Mouse (Mus musculus) hindbrain, postnatal 0 days (tissue): Measurements from ENCODE around the gene Tnip3. TPM values are rescaled to one million over a fixed set of nuclear protein-coding genes. Genes with fewer than 3 reads are reported as not detected.

Experiments
- ATAC-seq: fragments of 200-750 bp; cut with Nextera tagmentation; 2 replicates; pipeline ENCODE4 v1.8.0; 2017; ENCODE audit warnings: mild to moderate bottlenecking, moderate TSS enrichment, moderate library complexity
- DNase-seq: peaks from one replicate; pipeline ENCODE4 v3.0.0-alpha.2; 2015; ENCODE audit warnings: low spot score
- H3K27ac ChIP-seq: fragments of 300-500 bp; sonication (generic); 2 replicates; pipeline ENCODE4 v1.5.1; 2014; ENCODE audit warnings: mild to moderate bottlenecking
- H3K27me3 ChIP-seq: fragments of 300-500 bp; sonication (generic); 2 replicates; pipeline ENCODE4 v1.6.1; 2014; ENCODE audit warnings: low read length, mixed read lengths; ENCODE audit not compliant: insufficient read depth
- H3K36me3 ChIP-seq: fragments of 300-500 bp; sonication (generic); 2 replicates; pipeline ENCODE4 v1.6.1; 2014; ENCODE audit warnings: low read length, mixed read lengths; ENCODE audit not compliant: insufficient read depth
- H3K4me1 ChIP-seq: fragments of 300-500 bp; sonication (generic); 2 replicates; pipeline ENCODE4 v1.6.1; 2014; ENCODE audit warnings: antibody characterized with exemption, low read length, mixed read lengths; ENCODE audit not compliant: insufficient read depth
- H3K4me2 ChIP-seq: fragments of 300-500 bp; sonication (generic); 2 replicates; pipeline ENCODE4 v1.6.1; 2014; ENCODE audit warnings: low read depth, mild to moderate bottlenecking, low read length, moderate library complexity, mixed read lengths
- H3K4me3 ChIP-seq: fragments of 300-500 bp; sonication (generic); 2 replicates; pipeline ENCODE4 v1.5.1; 2014; ENCODE audit warnings: low read length
- H3K9ac ChIP-seq: fragments of 300-500 bp; sonication (generic); replicated peaks from 2 replicates; pipeline ENCODE4 v1.6.1; 2014; ENCODE audit warnings: mild to moderate bottlenecking, low read length, moderate library complexity, mixed read lengths
- H3K9me3 ChIP-seq: fragments of 300-500 bp; sonication (generic); 2 replicates; pipeline ENCODE4 v1.6.1; 2016; ENCODE audit warnings: low read length, mixed read lengths
- CTCF ChIP-seq: IDR thresholded peaks from 2 replicates; pipeline ENCODE4 v1.5.1; 2016; ENCODE audit warnings: antibody characterized with exemption, control low read depth, low read depth
- WGBS: fragments of 180-500 bp; shearing (Covaris S2); extraction: QIAGEN DNeasy Blood & Tissue Kit; methylation state at CpG from one replicate; pipeline ENCODE4 v1.1.7; 2014; 5-methylcytosine and 5-hydroxymethylcytosine counted together
- polyA plus RNA-seq: library from polyadenylated mRNA; unstranded; fragments of >200 nt; fragmentation: Nextera tagmentation; extraction: Ambion mirVana; gene quantifications from 2 replicates; pipeline ENCODE4 v1.2.1, GENCODE M21; 2015
- total RNA-seq: library from RNA; depleted of rRNA; stranded (reverse); fragments of >200 nt; gene quantifications from 2 replicates; pipeline ENCODE4 v1.2.3, GENCODE M21; 2014

Tnip3 gene
- total and polyA plus RNA-seq, 2 experiments from 2014 or later = not detected

DNA sequence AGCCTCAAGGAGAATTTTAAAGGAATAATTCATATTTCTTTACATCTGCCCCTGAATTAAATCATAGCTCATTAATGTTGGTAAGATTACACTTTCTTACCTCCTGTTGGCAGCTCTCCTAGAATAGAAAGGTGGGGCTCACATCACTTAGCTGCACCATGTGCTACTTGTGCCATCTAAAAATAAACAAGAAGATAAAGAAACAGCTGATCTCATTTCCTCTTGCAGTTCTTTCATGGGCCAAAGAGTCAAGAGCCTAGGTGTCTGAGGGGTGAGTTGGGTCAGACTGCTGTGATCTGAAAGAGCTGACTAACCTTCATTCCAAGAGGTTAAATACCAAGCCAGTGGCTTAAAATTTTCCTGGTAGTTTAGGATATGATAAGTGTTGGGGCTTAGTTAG lies 86.7 kb downstream of the Tnip3 start:
- no peak for ATAC-seq
- no peak for DNase-seq
- Histone ChIP-seq H3K27me3 (no peaks in the 10 kb centered on the region), H3K27ac (no peak overlapping the region), H3K9ac (no peak overlapping the region), H3K4me1 (no peaks in the 10 kb centered on the region), H3K4me3 (no peak overlapping the region), H3K4me2 (no peak overlapping the region), H3K9me3 (no peaks in the 10 kb centered on the region), H3K36me3 (no peaks in the 10 kb centered on the region)
- no peak for TF ChIP-seq CTCF

DNA sequence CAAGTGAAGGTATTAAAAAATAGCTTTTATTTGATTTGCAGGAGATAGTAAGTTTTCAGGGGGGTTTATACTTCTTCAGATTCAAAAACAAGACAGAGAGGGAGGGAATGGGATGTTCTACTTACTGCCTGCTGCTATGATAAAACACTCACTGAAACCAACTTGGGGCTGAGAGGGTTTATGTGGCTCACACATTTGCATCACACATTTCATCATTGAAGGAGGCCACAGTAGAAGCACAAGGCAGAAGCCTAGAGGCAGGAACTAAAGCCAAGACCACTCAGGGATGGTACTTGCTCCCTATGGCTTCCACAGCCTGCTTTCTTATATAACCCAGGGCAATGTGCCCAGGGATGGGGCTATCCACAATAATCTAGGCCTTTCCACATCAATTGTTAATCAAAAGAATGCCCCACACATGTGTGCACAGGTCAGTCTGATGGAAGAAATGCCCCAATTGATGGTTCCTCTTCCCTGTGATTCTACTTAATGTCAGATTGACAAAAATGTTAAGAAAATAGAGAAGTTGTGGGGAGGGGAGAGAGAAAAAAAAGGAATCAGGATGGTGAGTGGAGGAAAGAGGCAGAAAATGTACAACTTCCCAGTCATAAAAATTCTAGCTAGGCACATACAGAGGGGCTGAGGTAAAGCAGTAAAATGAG lies 88.9 kb downstream of the Tnip3 start:
- Histone ChIP-seq H3K27ac (no peak overlapping the region), H3K4me1 (no peaks in the 10 kb centered on the region), H3K9ac (no peak overlapping the region), H3K4me3 (no peak overlapping the region), H3K9me3 (no peaks in the 10 kb centered on the region), H3K4me2 (no peak overlapping the region), H3K27me3 (no peaks in the 10 kb centered on the region), H3K36me3 (no peaks in the 10 kb centered on the region)
- no peak for TF ChIP-seq CTCF
- ATAC-seq (no peak), DNase-seq (no peak)

DNA sequence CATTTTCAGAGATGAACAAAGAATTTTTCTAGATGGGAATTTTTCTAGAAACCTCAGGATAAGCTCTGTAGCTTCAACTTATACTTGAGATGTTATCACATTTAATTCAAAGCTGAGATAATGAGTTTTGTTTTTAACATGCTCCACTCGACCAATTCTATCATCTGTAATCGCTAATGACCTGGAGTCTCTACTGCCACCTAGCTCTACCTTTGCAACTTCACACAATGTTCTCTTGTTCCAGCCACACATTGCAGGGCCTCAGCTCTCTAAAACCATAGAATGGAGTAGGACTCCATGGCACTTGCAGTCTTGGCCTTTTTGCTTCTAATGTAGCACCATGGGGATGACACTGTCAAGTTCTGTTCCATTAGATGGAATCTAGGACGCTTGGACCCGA lies 90.5 kb downstream of the Tnip3 start:
- Histone ChIP-seq H3K27me3 (no peaks in the 10 kb centered on the region), H3K27ac (no peak overlapping the region), H3K36me3 (no peaks in the 10 kb centered on the region), H3K9me3 (no peaks in the 10 kb centered on the region), H3K4me2 (no peak overlapping the region), H3K9ac (no peak overlapping the region), H3K4me1 (no peaks in the 10 kb centered on the region), H3K4me3 (no peak overlapping the region)
- no peak for TF ChIP-seq CTCF
- DNase-seq (no peak), ATAC-seq (no peak)
- WGBS = 69% methylated on average over 4 of the region's 4 CpGs

DNA sequence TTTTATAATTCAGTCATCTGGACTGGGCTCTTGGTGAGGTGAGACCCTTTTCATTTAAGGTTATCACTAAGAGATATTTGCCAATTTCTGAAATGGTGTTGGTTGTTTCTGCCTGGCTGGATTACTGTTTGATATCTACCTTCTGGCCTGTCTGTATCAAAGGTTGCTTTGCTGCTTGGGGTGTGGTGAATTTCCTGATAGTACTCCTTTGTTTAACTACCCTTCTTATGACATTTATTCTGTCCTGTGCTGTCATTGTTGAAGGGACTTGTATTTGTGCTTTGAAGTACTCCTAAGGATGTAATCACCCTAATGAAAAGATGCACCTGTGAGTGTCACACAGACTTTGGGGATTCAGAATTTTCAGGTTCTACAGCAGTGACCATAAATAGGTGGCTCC lies 96.1 kb downstream of the Tnip3 start:
- H3K36me3 ChIP-seq = no peaks in the 10 kb centered on the region
- DNase-seq (no peak), ATAC-seq (no peak)
- no peak overlapping the region for H3K4me2 ChIP-seq
- H3K9me3 ChIP-seq = no peaks in the 10 kb centered on the region
- no peaks in the 10 kb centered on the region for H3K27me3 ChIP-seq
- TF ChIP-seq CTCF = no peak
- no peaks in the 10 kb centered on the region for H3K4me1 ChIP-seq
- H3K4me3 ChIP-seq = no peak overlapping the region
- no peak overlapping the region for H3K9ac ChIP-seq
- no peak overlapping the region for H3K27ac ChIP-seq

DNA sequence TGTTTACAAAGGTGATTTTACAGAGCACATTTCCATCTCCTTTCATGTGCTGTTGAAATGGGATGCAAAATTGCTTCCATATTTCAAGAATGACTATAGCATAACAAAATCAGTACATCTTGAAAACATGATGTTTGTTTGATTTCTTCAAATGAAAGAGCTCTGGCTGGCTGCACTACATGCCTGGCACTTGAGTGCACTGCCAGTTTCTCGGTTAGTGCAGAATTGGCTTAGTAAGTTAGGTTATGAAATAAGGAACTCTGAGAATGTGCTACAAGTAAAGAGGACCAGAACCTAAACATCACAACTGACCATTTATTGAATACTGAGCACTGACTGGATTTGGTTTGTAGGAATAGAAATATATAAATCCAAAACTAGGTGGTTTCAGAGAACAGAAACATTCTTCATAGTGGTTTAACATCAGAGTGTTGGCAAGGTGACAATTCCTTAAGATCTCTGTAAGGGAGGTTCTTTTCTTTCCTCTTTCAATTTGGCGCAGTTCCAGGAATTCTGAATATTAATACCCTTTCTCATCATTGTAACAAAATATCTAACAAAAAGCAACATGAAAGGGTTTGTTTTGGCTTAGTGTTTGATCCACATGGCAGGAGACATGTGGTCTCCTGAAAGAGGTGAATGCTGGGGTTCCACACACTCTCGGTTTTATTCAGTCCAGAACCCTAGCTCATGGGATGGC lies 98.1 kb downstream of the Tnip3 start:
- peak; percentile 9 for DNase-seq
- ATAC-seq = no peak

DNA sequence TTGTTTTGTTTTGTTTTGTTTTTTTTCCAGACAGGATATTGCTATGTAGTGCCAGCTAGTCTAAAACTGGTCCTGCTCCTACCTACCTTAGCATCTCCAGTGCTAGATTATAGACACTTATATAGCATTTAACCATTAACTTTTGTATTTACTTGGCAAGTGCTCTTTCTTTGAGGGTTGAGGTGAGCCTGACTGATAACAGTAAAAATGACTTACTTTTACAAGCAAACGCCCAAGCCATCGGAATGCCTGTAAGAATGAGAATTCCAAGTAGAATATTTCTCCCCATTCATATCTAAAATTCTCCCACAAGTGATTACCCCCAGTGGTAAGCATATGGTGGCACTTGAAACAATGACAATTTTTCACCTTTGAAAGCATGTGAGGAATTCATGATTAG lies 105.5 kb downstream of the Tnip3 start:
- Histone ChIP-seq H3K36me3 (no peaks in the 10 kb centered on the region), H3K27ac (no peak overlapping the region), H3K9ac (no peak overlapping the region), H3K9me3 (no peaks in the 10 kb centered on the region), H3K4me1 (no peaks in the 10 kb centered on the region), H3K27me3 (no peaks in the 10 kb centered on the region), H3K4me2 (no peak overlapping the region), H3K4me3 (no peak overlapping the region)
- ATAC-seq = no peak
- no peak for TF ChIP-seq CTCF
- DNase-seq = no peak
- WGBS = 88% methylated on average over 2 of the region's 2 CpGs

More for the DNA sequence above, 98.1 kb downstream of the Tnip3 start:
- WGBS = 61% methylated on average over 3 of the region's 3 CpGs
- Histone ChIP-seq H3K4me1 (no peaks in the 10 kb centered on the region), H3K4me2 (no peak overlapping the region), H3K9ac (no peak overlapping the region), H3K27me3 (no peaks in the 10 kb centered on the region), H3K27ac (no peak overlapping the region), H3K36me3 (no peaks in the 10 kb centered on the region), H3K9me3 (no peaks in the 10 kb centered on the region), H3K4me3 (no peak overlapping the region)
- no peak for TF ChIP-seq CTCF

DNA sequence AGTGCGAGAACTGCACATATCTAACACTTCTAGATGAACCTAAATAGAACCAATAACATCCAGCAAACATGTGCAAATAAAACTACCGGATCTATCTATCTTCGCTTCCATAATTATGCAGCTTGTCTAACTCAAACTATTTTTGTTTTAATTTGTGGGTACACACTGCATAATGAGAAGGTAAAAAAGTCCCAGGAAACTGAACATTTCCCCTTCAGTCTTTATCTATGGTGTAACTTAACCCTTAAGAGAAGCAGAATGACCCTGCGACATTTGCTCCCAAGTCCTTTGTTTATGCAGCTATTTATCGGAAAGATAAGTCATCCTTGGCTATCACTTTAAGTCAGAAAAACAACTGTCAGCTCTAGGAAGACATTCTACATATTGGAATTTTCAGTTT lies 107.1 kb downstream of the Tnip3 start:
- no peak for ATAC-seq
- no peak overlapping the region for H3K4me3 ChIP-seq
- WGBS = 83% methylated on average over 5 of the region's 5 CpGs
- H3K27ac ChIP-seq = no peak overlapping the region
- H3K4me2 ChIP-seq = no peak overlapping the region
- H3K36me3 ChIP-seq = no peaks in the 10 kb centered on the region
- no peak for DNase-seq
- H3K9ac ChIP-seq = no peak overlapping the region
- H3K4me1 ChIP-seq = no peaks in the 10 kb centered on the region
- H3K9me3 ChIP-seq = no peaks in the 10 kb centered on the region
- no peak for TF ChIP-seq CTCF
- H3K27me3 ChIP-seq = no peaks in the 10 kb centered on the region
